Mouse (Mus musculus) midbrain, embryonic 12.5 days (tissue): ENCODE results near the gene Nol9. TPM values are rescaled to one million over a fixed set of nuclear protein-coding genes. Genes with fewer than 3 reads are reported as not detected.
"Not testable (repeated sequence)": the region's sequence is repeated elsewhere in the genome, so short reads cannot be mapped to it uniquely, and the experiment has no call there.

Source experiments
- ATAC-seq: fragments of 200-750 bp; cut with Nextera tagmentation; 2 replicates; pipeline ENCODE4 v1.8.0; 2017; ENCODE audit warnings: low read depth, moderate TSS enrichment, moderate library complexity; ENCODE audit not compliant: low FRiP score
- H3K27ac ChIP-seq: fragments of 300-500 bp; sonication (generic); replicated peaks from 2 replicates; pipeline ENCODE4 v1.5.1; 2016; ENCODE audit warnings: mild to moderate bottlenecking
- H3K27me3 ChIP-seq: fragments of 300-500 bp; sonication (generic); 2 replicates; pipeline ENCODE4 v1.6.1; 2016; ENCODE audit warnings: mild to moderate bottlenecking
- H3K36me3 ChIP-seq: fragments of 300-500 bp; sonication (generic); 2 replicates; pipeline ENCODE4 v1.6.1; 2016
- H3K4me1 ChIP-seq: fragments of 300-500 bp; sonication (generic); 2 replicates; pipeline ENCODE4 v1.6.1; 2016
- H3K4me2 ChIP-seq: fragments of 300-500 bp; sonication (generic); replicated peaks from 2 replicates; pipeline ENCODE4 v1.6.1; 2016; ENCODE audit warnings: mild to moderate bottlenecking, moderate library complexity
- H3K4me3 ChIP-seq: fragments of 300-500 bp; sonication (generic); 2 replicates; pipeline ENCODE4 v1.5.1; 2016; ENCODE audit warnings: mild to moderate bottlenecking
- H3K9ac ChIP-seq: fragments of 300-500 bp; sonication (generic); replicated peaks from 2 replicates; pipeline ENCODE4 v1.6.1; 2016; ENCODE audit warnings: mild to moderate bottlenecking, moderate library complexity
- H3K9me3 ChIP-seq: fragments of 300-500 bp; sonication (generic); 2 replicates; pipeline ENCODE4 v1.6.1; 2016; ENCODE audit warnings: mild to moderate bottlenecking
- WGBS: fragments of 180-500 bp; shearing (Covaris S2); methylation state at CpG from one replicate; pipeline ENCODE4 v1.1.7; 2016; 5-methylcytosine and 5-hydroxymethylcytosine counted together
- polyA plus RNA-seq: library from polyadenylated mRNA; unstranded; fragments of >200 nt; fragmentation: Nextera tagmentation; extraction: Ambion mirVana; gene quantifications from 2 replicates; pipeline ENCODE4 v1.2.1, GENCODE M21; 2016

Gene Nol9
- polyA plus RNA-seq, 1 experiment from 2014 or later = 35.4 TPM

- ATAC-seq = no peak
- peaks cover 19% of the 10 kb centered on the region for H3K4me1 ChIP-seq
- H3K4me3 ChIP-seq = no peak overlapping the region
- no peaks in the 10 kb centered on the region for H3K36me3 ChIP-seq
- no peak overlapping the region for H3K9ac ChIP-seq
- no peak overlapping the region for H3K27ac ChIP-seq
- WGBS = 89% methylated on average over 13 of the region's 13 CpGs
- no peak overlapping the region for H3K4me2 ChIP-seq
- H3K9me3 ChIP-seq = no peaks in the 10 kb centered on the region
- H3K27me3 ChIP-seq = peaks cover 15% of the 10 kb centered on the region
Observed at GRCm38 (mm10) chr4:152032922-152033321, 6.2 kb upstream of the Nol9 start.

- not testable (repeated sequence) for H3K9me3 ChIP-seq, ATAC-seq, H3K36me3 ChIP-seq, H3K4me2 ChIP-seq, H3K27ac ChIP-seq, H3K9ac ChIP-seq, H3K4me3 ChIP-seq
- Histone ChIP-seq H3K27me3 (peaks cover 15% of the 10 kb centered on the region), H3K4me1 (peaks cover 11% of the 10 kb centered on the region)
- WGBS = 91% methylated on average over 6 of the region's 6 CpGs
Observed at GRCm38 (mm10) chr4:152036464-152036863, 2.7 kb upstream of the Nol9 start.

- Histone ChIP-seq H3K4me1 (peaks cover 11% of the 10 kb centered on the region), H3K9ac (peak within 1 kb of the TSS; percentile 95), H3K4me2 (peak within 1 kb of the TSS; percentile 87), H3K27me3 (0 out of 2 replicates have a peak, but pooled peaks cover 4% of the 10 kb centered on the region), H3K27ac (peak within 1 kb of the TSS; percentile 30; the same call in 1 of the 2 replicates), H3K4me3 (peak within 1 kb of the TSS; percentile 100), H3K9me3 (no peaks in the 10 kb centered on the region), H3K36me3 (peaks cover 25% of the 10 kb centered on the region)
- 50% methylated on average over 10 of the region's 10 CpGs for WGBS
- peak; percentile 4; the same call in 1 of the 2 replicates for ATAC-seq
Observed at GRCm38 (mm10) chr4:152038225-152038984, 716 bp upstream of the Nol9 start, which contains the start of gene Tas1r1. Tas1r1 (minus strand) TSS chr4:152038568.

- Histone ChIP-seq H3K9ac (peak overlapping the region; percentile 95), H3K4me3 (peak overlapping the region; percentile 100), H3K36me3 (peaks cover 40% of the 10 kb centered on the region), H3K9me3 (no peaks in the 10 kb centered on the region), H3K27ac (no peak overlapping the region), H3K4me2 (peak overlapping the region; percentile 87), H3K4me1 (peaks cover 11% of the 10 kb centered on the region), H3K27me3 (no peaks in the 10 kb centered on the region)
- peak; percentile 8; the same call in 1 of the 2 replicates for ATAC-seq
- 5% methylated on average over 25 of the region's 25 CpGs for WGBS
Observed at GRCm38 (mm10) chr4:152039831-152040310, 750 bp downstream of the Nol9 start.

- H3K4me1 ChIP-seq = peaks cover 11% of the 10 kb centered on the region
- H3K9ac ChIP-seq = no peak overlapping the region
- no peak overlapping the region for H3K4me3 ChIP-seq
- peaks cover 60% of the 10 kb centered on the region for H3K36me3 ChIP-seq
- no peak overlapping the region for H3K27ac ChIP-seq
- 96% methylated on average over 22 of the region's 22 CpGs for WGBS
- ATAC-seq = no peak
- no peaks in the 10 kb centered on the region for H3K9me3 ChIP-seq
- no peak overlapping the region for H3K4me2 ChIP-seq
- H3K27me3 ChIP-seq = no peaks in the 10 kb centered on the region
Observed at GRCm38 (mm10) chr4:152041924-152042641, 3.0 kb downstream of the Nol9 start.

GRCm38 (mm10) chr4:152043171-152043570 is 4.0 kb downstream of the Nol9 start:
- WGBS = 87% methylated on average over 3 of the region's 3 CpGs
- H3K36me3 ChIP-seq = peaks cover 71% of the 10 kb centered on the region
- no peak overlapping the region for H3K4me3 ChIP-seq
- no peaks in the 10 kb centered on the region for H3K9me3 ChIP-seq
- no peak overlapping the region for H3K9ac ChIP-seq
- no peak overlapping the region for H3K27ac ChIP-seq
- no peak overlapping the region for H3K4me2 ChIP-seq
- ATAC-seq = no peak
- no peaks in the 10 kb centered on the region for H3K27me3 ChIP-seq
- peaks cover 11% of the 10 kb centered on the region for H3K4me1 ChIP-seq

GRCm38 (mm10) chr4:152044609-152045008 is 5.5 kb downstream of the Nol9 start:
- no peak overlapping the region for H3K4me2 ChIP-seq
- no peak for ATAC-seq
- no peak overlapping the region for H3K27ac ChIP-seq
- H3K9me3 ChIP-seq = no peaks in the 10 kb centered on the region
- WGBS = 85% methylated on average over 6 of the region's 6 CpGs
- H3K4me3 ChIP-seq = no peak overlapping the region
- H3K4me1 ChIP-seq = peaks cover 11% of the 10 kb centered on the region
- peaks cover 82% of the 10 kb centered on the region for H3K36me3 ChIP-seq
- no peaks in the 10 kb centered on the region for H3K27me3 ChIP-seq
- H3K9ac ChIP-seq = 0 out of 2 replicates have a peak overlapping the region, but pooled peaks have one; percentile 11

GRCm38 (mm10) chr4:152062390-152063110 is 23.4 kb downstream of the Nol9 start:
- WGBS = 78% methylated on average over 9 of the region's 9 CpGs
- Histone ChIP-seq H3K4me3 (no peak overlapping the region), H3K4me1 (no peaks in the 10 kb centered on the region), H3K4me2 (no peak overlapping the region), H3K9ac (no peak overlapping the region), H3K27ac (no peak overlapping the region), H3K36me3 (peaks cover 33% of the 10 kb centered on the region), H3K9me3 (no peaks in the 10 kb centered on the region), H3K27me3 (no peaks in the 10 kb centered on the region)
- no peak for ATAC-seq

GRCm38 (mm10) chr4:152067280-152067679 is 28.2 kb downstream of the Nol9 start:
- Histone ChIP-seq H3K36me3 (peaks cover 2% of the 10 kb centered on the region; the same call in 1 of the 2 replicates), H3K4me2 (no peak overlapping the region), H3K27ac (no peak overlapping the region), H3K9me3 (no peaks in the 10 kb centered on the region), H3K27me3 (no peaks in the 10 kb centered on the region), H3K4me3 (no peak overlapping the region), H3K9ac (no peak overlapping the region), H3K4me1 (peaks cover 1% of the 10 kb centered on the region)
- ATAC-seq = no peak

- Histone ChIP-seq H3K4me1 (peaks cover 7% of the 10 kb centered on the region), H3K36me3 (no peaks in the 10 kb centered on the region), H3K27me3 (no peaks in the 10 kb centered on the region), H3K4me3 (no peak overlapping the region), H3K9ac (no peak overlapping the region), H3K27ac (no peak overlapping the region), H3K4me2 (no peak overlapping the region), H3K9me3 (no peaks in the 10 kb centered on the region)
- WGBS = 70% methylated on average over 6 of the region's 6 CpGs
- ATAC-seq = no peak
Observed at GRCm38 (mm10) chr4:152068166-152068724, 29.1 kb downstream of the Nol9 start.

- Histone ChIP-seq H3K4me1 (peaks cover 7% of the 10 kb centered on the region), H3K9ac (no peak overlapping the region), H3K4me3 (no peak overlapping the region), H3K27ac (no peak overlapping the region), H3K4me2 (no peak overlapping the region), H3K9me3 (no peaks in the 10 kb centered on the region), H3K27me3 (no peaks in the 10 kb centered on the region), H3K36me3 (no peaks in the 10 kb centered on the region)
- no peak for ATAC-seq
- WGBS = 87% methylated on average over 3 of the region's 3 CpGs
Observed at GRCm38 (mm10) chr4:152069245-152069644, 30.1 kb downstream of the Nol9 start.
